Mouse (Mus musculus): ENCODE results near the gene Dnase1. TPM values are rescaled to one million over a fixed set of nuclear protein-coding genes. Genes with fewer than 3 reads are reported as not detected.

The Dnase1 gene
- total and polyA plus RNA-seq, 3 experiments: 0.64 to 5.9 TPM; not detected in 1

- H3K27ac ChIP-seq (ENCODE audit: insufficient read depth, low read depth): no peak overlapping the region
- no peak for TF ChIP-seq ELF1 (IDR thresholded peaks at IDR 0.05; ENCODE audit: low read depth, low read length)
- TF ChIP-seq JUND (conservative IDR thresholded peaks at IDR 0.05; ENCODE audit: low read depth, low read length): no peak
- TF ChIP-seq HCFC1 (IDR thresholded peaks at IDR 0.05; ENCODE audit: low read depth, low read length): no peak
- no peak for TF ChIP-seq JUN (IDR thresholded peaks at IDR 0.05; ENCODE audit: insufficient read depth, low read depth, low read length)
- TF ChIP-seq SIN3A (IDR thresholded peaks at IDR 0.05; ENCODE audit: low read length): no peak
- TF ChIP-seq MEF2A (IDR thresholded peaks at IDR 0.05; ENCODE audit: borderline replicate concordance, low read depth, low read length): no peak
- no peak for TF ChIP-seq MAZ (IDR thresholded peaks at IDR 0.05; ENCODE audit: low read depth, low read length)
- no peak for TF ChIP-seq MXI1 (IDR thresholded peaks at IDR 0.05; ENCODE audit: low read depth, low read length)
- no peak for DNase-seq (ENCODE audit: extremely low read depth)
- no peak overlapping the region for H3K4me3 ChIP-seq (replicated peaks in 1 of 3; ENCODE audit: low read depth in 2 of 3, low read length in 2 of 3, poor library complexity in 1 of 3)
- H3K9ac ChIP-seq (ENCODE audit: insufficient read depth, low read depth): no peak overlapping the region
- H3K79me2 ChIP-seq (replicated peaks; ENCODE audit: control insufficient read depth, extremely low read depth, insufficient read depth, poor library complexity, severe bottlenecking): no peaks in the 10 kb centered on the region
- peaks cover 64 to 94% of the 10 kb centered on the region in 2 experiments for H3K36me3 ChIP-seq (replicated peaks in 1 of 2; ENCODE audit: control insufficient read depth in 1 of 2, insufficient read depth in 1 of 2, low read length in 1 of 2)
- dilution Hi-C loops (cut with MboI; ENCODE audit: extremely low pct_ligation_motif_present, extremely low pct_unique_long_range_greater_than_20kb, low sequenced_read_pairs): no loop called here
- H3K4me1 ChIP-seq (ENCODE audit: control insufficient read depth in 1 of 2, insufficient read depth in 2 of 2): peaks cover 3 to 6% of the 10 kb centered on the region in 2 experiments; a peak in 3 of 4 replicates
- no peaks in the 10 kb centered on the region for H3K9me3 ChIP-seq (replicated peaks; ENCODE audit: low read length)
- H3K27me3 ChIP-seq (replicated peaks): no peaks in the 10 kb centered on the region
- no peak overlapping the region for H3K4me2 ChIP-seq (ENCODE audit: insufficient read depth, low read depth, poor library complexity, severe bottlenecking)
- in situ Hi-C loops (cut with MboI; ENCODE audit: low pct_ligation_motif_present, low pct_unique_long_range_greater_than_20kb, low sequenced_read_pairs): no loop called here
These were observed 7.4 kb downstream of the Dnase1 start for GRCm38 (mm10) chr16:4044093-4044492.

- no peak overlapping the region for H3K4me2 ChIP-seq (ENCODE audit: insufficient read depth, low read depth, poor library complexity, severe bottlenecking)
- H3K79me2 ChIP-seq (replicated peaks; ENCODE audit: control insufficient read depth, extremely low read depth, insufficient read depth, poor library complexity, severe bottlenecking): no peaks in the 10 kb centered on the region
- DNase-seq (ENCODE audit: extremely low read depth): no peak
- TF ChIP-seq TBP (conservative IDR thresholded peaks at IDR 0.05; ENCODE audit: low read depth, low read length): no peak
- no peak for TF ChIP-seq MAX (IDR thresholded peaks at IDR 0.05; ENCODE audit: low read length)
- TF ChIP-seq POLR2A (IDR thresholded peaks at IDR 0.05; ENCODE audit: low read depth, low read length): no peak
- TF ChIP-seq ZC3H11A (IDR thresholded peaks at IDR 0.05; ENCODE audit: low read depth, low read length): no peak
- no peak for TF ChIP-seq ELF1 (IDR thresholded peaks at IDR 0.05; ENCODE audit: low read depth, low read length)
- TF ChIP-seq NRF1 (IDR thresholded peaks at IDR 0.05; ENCODE audit: low read depth, low read length): no peak
- no peak for TF ChIP-seq USF1 (IDR thresholded peaks at IDR 0.05; ENCODE audit: low read depth, low read length)
- TF ChIP-seq JUN (IDR thresholded peaks at IDR 0.05; ENCODE audit: insufficient read depth, low read depth, low read length): no peak
- TF ChIP-seq JUND (conservative IDR thresholded peaks at IDR 0.05; ENCODE audit: low read depth, low read length): no peak
- no peak for TF ChIP-seq ZMIZ1 (IDR thresholded peaks at IDR 0.05; ENCODE audit: low read depth, low read length)
- no peak for TF ChIP-seq RCOR1 (conservative IDR thresholded peaks at IDR 0.05; ENCODE audit: low read depth, low read length)
- TF ChIP-seq ETS1 (conservative IDR thresholded peaks at IDR 0.05; ENCODE audit: low read depth, low read length): no peak
- no peak for TF ChIP-seq SIN3A (IDR thresholded peaks at IDR 0.05; ENCODE audit: low read length)
- TF ChIP-seq GABPA (IDR thresholded peaks at IDR 0.05; ENCODE audit: insufficient replicate concordance, low read depth, low read length): no peak
- TF ChIP-seq MYC (IDR thresholded peaks at IDR 0.05; ENCODE audit: low read depth, low read length): no peak
- in situ Hi-C loops (cut with MboI; ENCODE audit: low pct_ligation_motif_present, low pct_unique_long_range_greater_than_20kb, low sequenced_read_pairs) (no loop called here), dilution Hi-C loops (cut with MboI; ENCODE audit: extremely low pct_ligation_motif_present, extremely low pct_unique_long_range_greater_than_20kb, low sequenced_read_pairs) (no loop called here)
- peaks cover 63 to 94% of the 10 kb centered on the region in 2 experiments for H3K36me3 ChIP-seq (replicated peaks in 1 of 2; ENCODE audit: control insufficient read depth in 1 of 2, insufficient read depth in 1 of 2, low read length in 1 of 2)
- H3K27ac ChIP-seq (ENCODE audit: insufficient read depth, low read depth): no peak overlapping the region
- H3K9ac ChIP-seq (ENCODE audit: insufficient read depth, low read depth): no peak overlapping the region
- H3K27me3 ChIP-seq (replicated peaks): no peaks in the 10 kb centered on the region
- peaks cover 3 to 6% of the 10 kb centered on the region in 2 experiments; a peak in 3 of 4 replicates for H3K4me1 ChIP-seq (ENCODE audit: control insufficient read depth in 1 of 2, insufficient read depth in 2 of 2)
- no peaks in the 10 kb centered on the region for H3K9me3 ChIP-seq (replicated peaks; ENCODE audit: low read length)
- no peak overlapping the region for H3K4me3 ChIP-seq (replicated peaks in 1 of 3; ENCODE audit: low read depth in 2 of 3, low read length in 2 of 3, poor library complexity in 1 of 3)
These were observed 8.8 kb downstream of the Dnase1 start for GRCm38 (mm10) chr16:4045524-4045923.
